Mouse (Mus musculus): ENCODE data around the gene Hip1r. TPM values are rescaled to one million over a fixed set of nuclear protein-coding genes. Genes with fewer than 3 reads are reported as not detected.

The Hip1r gene
- polyA plus RNA-seq, 1 experiment from 2014 or later, result 22.4 TPM

- DNase-seq (ENCODE audit: low spot score), result no peak
- Histone ChIP-seq H3K4me2 (replicated peaks) (no peak overlapping the region), H3K27me3 (ENCODE audit: control insufficient read depth, insufficient read depth, low read length) (no peaks in the 10 kb centered on the region), H3K4me1 (replicated peaks; ENCODE audit: control insufficient read depth, insufficient read depth, low read length) (peaks cover 54% of the 10 kb centered on the region), H3K4me3 (replicated peaks; ENCODE audit: low read length) (no peak overlapping the region), H3K27ac (no peak overlapping the region), H3K9me3 (ENCODE audit: control insufficient read depth, low read length) (no peaks in the 10 kb centered on the region), H3K9ac (no peak overlapping the region), H3K36me3 (replicated peaks; ENCODE audit: control insufficient read depth, insufficient read depth) (no peaks in the 10 kb centered on the region; the same call in 1 of the 2 replicates)
- WGBS, result 83% methylated on average over 7 of the region's 7 CpGs
- no peak for ATAC-seq (ENCODE audit: low FRiP score)
Measured at GRCm38 (mm10) chr5:124022365-124022764, 48.9 kb downstream of the Hip1r start.

GRCm38 (mm10) chr5:124024677-124025076, 51.2 kb downstream of the Hip1r start:
- H3K27me3 ChIP-seq (ENCODE audit: control insufficient read depth, insufficient read depth, low read length), result no peaks in the 10 kb centered on the region
- 36% methylated on average over 6 of the region's 6 CpGs for WGBS
- H3K9ac ChIP-seq, result no peak overlapping the region
- H3K9me3 ChIP-seq (ENCODE audit: control insufficient read depth, low read length), result no peaks in the 10 kb centered on the region
- H3K4me2 ChIP-seq (replicated peaks), result 0 out of 2 replicates have a peak overlapping the region, but pooled peaks have one; percentile 5
- no peak overlapping the region for H3K4me3 ChIP-seq (replicated peaks; ENCODE audit: low read length)
- H3K4me1 ChIP-seq (replicated peaks; ENCODE audit: control insufficient read depth, insufficient read depth, low read length), result peaks cover 52% of the 10 kb centered on the region
- peak overlapping the region; percentile 75 for H3K27ac ChIP-seq
- DNase-seq (ENCODE audit: low spot score) (no peak), ATAC-seq (ENCODE audit: low FRiP score) (no peak)
- H3K36me3 ChIP-seq (replicated peaks; ENCODE audit: control insufficient read depth, insufficient read depth), result no peaks in the 10 kb centered on the region; the same call in 1 of the 2 replicates

GRCm38 (mm10) chr5:124025146-124025545, 51.7 kb downstream of the Hip1r start:
- Histone ChIP-seq H3K4me1 (replicated peaks; ENCODE audit: control insufficient read depth, insufficient read depth, low read length) (peaks cover 53% of the 10 kb centered on the region), H3K9me3 (ENCODE audit: control insufficient read depth, low read length) (no peaks in the 10 kb centered on the region), H3K27me3 (ENCODE audit: control insufficient read depth, insufficient read depth, low read length) (no peaks in the 10 kb centered on the region), H3K9ac (no peak overlapping the region), H3K27ac (peak overlapping the region; percentile 75), H3K36me3 (replicated peaks; ENCODE audit: control insufficient read depth, insufficient read depth) (no peaks in the 10 kb centered on the region; the same call in 1 of the 2 replicates), H3K4me3 (replicated peaks; ENCODE audit: low read length) (no peak overlapping the region), H3K4me2 (replicated peaks) (0 out of 2 replicates have a peak overlapping the region, but pooled peaks have one; percentile 5)
- ATAC-seq (ENCODE audit: low FRiP score), result no peak
- DNase-seq (ENCODE audit: low spot score), result no peak
- WGBS, result 30% methylated on average over 9 of the region's 9 CpGs

GRCm38 (mm10) chr5:124025587-124026441, 52.4 kb downstream of the Hip1r start:
- Histone ChIP-seq H3K27ac (0 out of 2 replicates have a peak overlapping the region, but pooled peaks have one; percentile 5), H3K4me3 (replicated peaks; ENCODE audit: low read length) (no peak overlapping the region), H3K36me3 (replicated peaks; ENCODE audit: control insufficient read depth, insufficient read depth) (no peaks in the 10 kb centered on the region; the same call in 1 of the 2 replicates), H3K27me3 (ENCODE audit: control insufficient read depth, insufficient read depth, low read length) (no peaks in the 10 kb centered on the region), H3K4me1 (replicated peaks; ENCODE audit: control insufficient read depth, insufficient read depth, low read length) (peaks cover 56% of the 10 kb centered on the region), H3K9ac (no peak overlapping the region), H3K9me3 (ENCODE audit: control insufficient read depth, low read length) (no peaks in the 10 kb centered on the region), H3K4me2 (replicated peaks) (peak overlapping the region; percentile 16; the same call in 1 of the 2 replicates)
- WGBS, result 79% methylated on average over 15 of the region's 15 CpGs
- ATAC-seq (ENCODE audit: low FRiP score) (no peak), DNase-seq (ENCODE audit: low spot score) (no peak)

- H3K4me2 ChIP-seq (replicated peaks), result peak overlapping the region; percentile 16; the same call in 1 of the 2 replicates
- no peak for ATAC-seq (ENCODE audit: low FRiP score)
- no peak for DNase-seq (ENCODE audit: low spot score)
- WGBS, result 45% methylated on average over 5 of the region's 5 CpGs
- H3K27me3 ChIP-seq (ENCODE audit: control insufficient read depth, insufficient read depth, low read length), result no peaks in the 10 kb centered on the region
- H3K36me3 ChIP-seq (replicated peaks; ENCODE audit: control insufficient read depth, insufficient read depth), result no peaks in the 10 kb centered on the region; the same call in 1 of the 2 replicates
- H3K9me3 ChIP-seq (ENCODE audit: control insufficient read depth, low read length), result no peaks in the 10 kb centered on the region
- H3K9ac ChIP-seq, result peak overlapping the region; percentile 16; the same call in 1 of the 2 replicates
- no peak overlapping the region for H3K4me3 ChIP-seq (replicated peaks; ENCODE audit: low read length)
- H3K27ac ChIP-seq, result 0 out of 2 replicates have a peak overlapping the region, but pooled peaks have one; percentile 5
- peaks cover 56% of the 10 kb centered on the region for H3K4me1 ChIP-seq (replicated peaks; ENCODE audit: control insufficient read depth, insufficient read depth, low read length)
Measured at GRCm38 (mm10) chr5:124026568-124026967, 53.1 kb downstream of the Hip1r start.

GRCm38 (mm10) chr5:124027702-124028470, 54.5 kb downstream of the Hip1r start:
- H3K4me3 ChIP-seq (replicated peaks; ENCODE audit: low read length), result 0 out of 2 replicates have a peak overlapping the region, but pooled peaks have one; percentile 96
- no peak for ATAC-seq (ENCODE audit: low FRiP score)
- H3K9me3 ChIP-seq (ENCODE audit: control insufficient read depth, low read length), result no peaks in the 10 kb centered on the region
- DNase-seq (ENCODE audit: low spot score), result no peak
- H3K27me3 ChIP-seq (ENCODE audit: control insufficient read depth, insufficient read depth, low read length), result no peaks in the 10 kb centered on the region
- H3K4me2 ChIP-seq (replicated peaks), result peak overlapping the region; percentile 86
- peak overlapping the region; percentile 49 for H3K27ac ChIP-seq
- H3K9ac ChIP-seq, result no peak overlapping the region
- 58% methylated on average over 19 of the region's 19 CpGs for WGBS
- H3K36me3 ChIP-seq (replicated peaks; ENCODE audit: control insufficient read depth, insufficient read depth), result no peaks in the 10 kb centered on the region; the same call in 1 of the 2 replicates
- peaks cover 56% of the 10 kb centered on the region for H3K4me1 ChIP-seq (replicated peaks; ENCODE audit: control insufficient read depth, insufficient read depth, low read length)

GRCm38 (mm10) chr5:124028680-124029079, 55.3 kb downstream of the Hip1r start:
- Histone ChIP-seq H3K27ac (no peak overlapping the region), H3K9me3 (ENCODE audit: control insufficient read depth, low read length) (no peaks in the 10 kb centered on the region), H3K9ac (0 out of 2 replicates have a peak overlapping the region, but pooled peaks have one; percentile 9), H3K4me1 (replicated peaks; ENCODE audit: control insufficient read depth, insufficient read depth, low read length) (peaks cover 56% of the 10 kb centered on the region), H3K4me2 (replicated peaks) (peak overlapping the region; percentile 86), H3K27me3 (ENCODE audit: control insufficient read depth, insufficient read depth, low read length) (no peaks in the 10 kb centered on the region), H3K4me3 (replicated peaks; ENCODE audit: low read length) (peak overlapping the region; percentile 96; the same call in 1 of the 2 replicates), H3K36me3 (replicated peaks; ENCODE audit: control insufficient read depth, insufficient read depth) (no peaks in the 10 kb centered on the region; the same call in 1 of the 2 replicates)
- WGBS, result 34% methylated on average over 7 of the region's 7 CpGs
- DNase-seq (ENCODE audit: low spot score) (no peak), ATAC-seq (ENCODE audit: low FRiP score) (no peak)

- H3K27me3 ChIP-seq (ENCODE audit: control insufficient read depth, insufficient read depth, low read length), result no peaks in the 10 kb centered on the region
- WGBS, result 78% methylated on average over 19 of the region's 19 CpGs
- H3K4me1 ChIP-seq (replicated peaks; ENCODE audit: control insufficient read depth, insufficient read depth, low read length), result peaks cover 55% of the 10 kb centered on the region
- peak overlapping the region; percentile 28; the same call in 1 of the 2 replicates for H3K9ac ChIP-seq
- no peak for ATAC-seq (ENCODE audit: low FRiP score)
- H3K9me3 ChIP-seq (ENCODE audit: control insufficient read depth, low read length), result no peaks in the 10 kb centered on the region
- no peak for DNase-seq (ENCODE audit: low spot score)
- peak overlapping the region; percentile 96 for H3K4me3 ChIP-seq (replicated peaks; ENCODE audit: low read length)
- peak overlapping the region; percentile 97; the same call in 1 of the 2 replicates for H3K27ac ChIP-seq
- peak overlapping the region; percentile 86 for H3K4me2 ChIP-seq (replicated peaks)
- H3K36me3 ChIP-seq (replicated peaks; ENCODE audit: control insufficient read depth, insufficient read depth), result no peaks in the 10 kb centered on the region; the same call in 1 of the 2 replicates
Measured at GRCm38 (mm10) chr5:124029220-124030035, 56.0 kb downstream of the Hip1r start.
